Mouse (Mus musculus) testis, adult 2 months (tissue): Measurements from ENCODE around the gene Kctd17.

Source experiments
- CTCF ChIP-seq: fragments of 200-500 bp; IDR thresholded peaks from 2 replicates; pipeline ENCODE4 v1.5.1; 2012; ENCODE audit warnings: low read depth, mild to moderate bottlenecking, inconsistent platforms, low read length, moderate library complexity; ENCODE audit not compliant: control insufficient read depth, insufficient read depth, insufficient replicate concordance
- POLR2A ChIP-seq: fragments of 200-500 bp; IDR thresholded peaks from 2 replicates; pipeline ENCODE4 v1.6.1; 2012; ENCODE audit warnings: low read depth, mild to moderate bottlenecking, inconsistent platforms, low read length, moderate library complexity; ENCODE audit not compliant: control insufficient read depth

- no peak for TF ChIP-seq CTCF
- TF ChIP-seq POLR2A, result no peak
Observed at GRCm38 (mm10) chr15:78449694-78450418, 21.5 kb downstream of the Kctd17 start.
